Mouse (Mus musculus): ENCODE results near the gene Sclt1.

- no peak for TF ChIP-seq EP300 (IDR thresholded peaks at IDR 0.05; ENCODE audit: insufficient read depth, low read depth, low read length)
- TF ChIP-seq POLR2A (IDR thresholded peaks at IDR 0.05; ENCODE audit: insufficient read depth, low read length), result no peak
These were observed 148.0 kb downstream of the Sclt1 start for GRCm38 (mm10) chr3:41594097-41594879.
